Mouse (Mus musculus) embryo, embryonic 11 days (tissue): ENCODE data around the gene Atl3.
A peak's percentile ranks its signal among the peaks of the same experiment; 100 is the strongest.

Experiments
- DNase-seq: peaks from one replicate; pipeline ENCODE4 v3.0.0-alpha.2; 2015

Atl3 gene

GRCm38 (mm10) chr19:7563676-7564075 lies 69.8 kb downstream of the Atl3 start:
- DNase-seq = no peak

GRCm38 (mm10) chr19:7564457-7564856 lies 70.6 kb downstream of the Atl3 start:
- no peak for DNase-seq

- DNase-seq = no peak
Measured at GRCm38 (mm10) chr19:7566826-7567225, 73.0 kb downstream of the Atl3 start.

GRCm38 (mm10) chr19:7568364-7568763 lies 74.5 kb downstream of the Atl3 start:
- DNase-seq = peak; percentile 53

- DNase-seq = no peak
Measured at GRCm38 (mm10) chr19:7569650-7570049, 75.8 kb downstream of the Atl3 start.

GRCm38 (mm10) chr19:7576180-7576579 lies 82.3 kb downstream of the Atl3 start:
- no peak for DNase-seq

GRCm38 (mm10) chr19:7577710-7578109 lies 83.9 kb downstream of the Atl3 start:
- DNase-seq = no peak

- no peak for DNase-seq
Measured at GRCm38 (mm10) chr19:7581042-7581441, 87.2 kb downstream of the Atl3 start.

GRCm38 (mm10) chr19:7583101-7583500 lies 89.3 kb downstream of the Atl3 start:
- DNase-seq = no peak

GRCm38 (mm10) chr19:7583599-7583998 lies 89.8 kb downstream of the Atl3 start:
- no peak for DNase-seq

GRCm38 (mm10) chr19:7585279-7585678 lies 91.4 kb downstream of the Atl3 start:
- no peak for DNase-seq

- no peak for DNase-seq
Measured at GRCm38 (mm10) chr19:7585764-7586163, 91.9 kb downstream of the Atl3 start.
